Mouse (Mus musculus) splenic B cell, adult 2 months (primary cell): ENCODE measurements around the gene Arid3c.

ENCODE experiments used
- DNase-seq: peaks from one replicate; pipeline ENCODE4 v3.0.0-alpha.2; 2011; ENCODE audit warnings: low read depth, low spot score
- H3K27me3 ChIP-seq: 2 replicates; pipeline ENCODE4 v1.6.1; 2012; ENCODE audit warnings: mild to moderate bottlenecking, low read length, moderate library complexity, mixed read lengths; ENCODE audit not compliant: control insufficient read depth, poor library complexity, insufficient read depth, severe bottlenecking
- H3K36me3 ChIP-seq: 2 replicates; pipeline ENCODE4 v1.6.1; 2012; ENCODE audit warnings: mild to moderate bottlenecking, low read length, moderate library complexity, mixed read lengths; ENCODE audit not compliant: control insufficient read depth, poor library complexity, insufficient read depth, severe bottlenecking

Gene Arid3c

DNA sequence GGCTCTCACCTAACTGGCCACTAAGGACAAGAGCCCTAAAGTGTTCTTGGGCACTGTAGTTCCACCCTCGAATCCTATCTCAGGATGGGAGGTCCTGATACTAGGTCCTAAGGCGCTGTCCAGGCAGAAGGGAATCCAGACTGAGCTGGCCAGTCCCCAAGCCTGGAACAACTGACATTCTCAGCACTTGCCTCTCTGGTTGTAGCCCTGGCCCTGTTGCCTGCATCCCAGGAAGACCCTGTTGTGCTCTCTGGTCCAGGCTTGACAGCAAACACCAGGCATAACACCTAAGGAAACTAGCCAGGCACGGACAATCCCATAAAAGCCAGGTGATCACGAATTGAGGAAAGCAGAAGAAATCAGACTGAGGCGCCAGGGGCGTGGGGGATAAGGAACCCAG, 48.2 kb downstream of the Arid3c start:
- Histone ChIP-seq H3K36me3 (no peaks in the 10 kb centered on the region), H3K27me3 (no peaks in the 10 kb centered on the region)
- DNase-seq: no peak

- DNase-seq: no peak
- Histone ChIP-seq H3K27me3 (no peaks in the 10 kb centered on the region), H3K36me3 (no peaks in the 10 kb centered on the region)
These were observed 49.0 kb downstream of the Arid3c start for GRCm38 (mm10) chr4:41681947-41682346.

DNA sequence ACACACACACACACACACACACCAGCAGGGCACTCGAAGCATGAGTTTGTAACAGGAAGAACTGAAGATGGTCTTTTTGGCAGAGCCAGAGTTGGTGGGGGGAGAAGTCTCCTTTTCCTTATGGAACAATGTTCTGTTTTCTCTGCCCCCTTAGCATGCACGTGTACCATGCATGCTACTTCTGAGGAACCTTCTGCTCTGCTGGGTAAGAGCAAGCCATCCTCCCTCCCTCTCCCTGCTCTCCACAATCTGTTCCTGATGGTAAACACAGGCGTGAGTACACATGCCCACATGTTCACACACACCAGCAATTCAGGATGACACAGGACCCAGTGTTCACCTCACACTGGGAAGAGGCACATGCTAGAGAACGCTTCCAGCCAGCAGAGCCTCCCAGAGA, 49.8 kb downstream of the Arid3c start:
- no peaks in the 10 kb centered on the region for H3K36me3 ChIP-seq
- DNase-seq: no peak
- no peaks in the 10 kb centered on the region for H3K27me3 ChIP-seq

DNA sequence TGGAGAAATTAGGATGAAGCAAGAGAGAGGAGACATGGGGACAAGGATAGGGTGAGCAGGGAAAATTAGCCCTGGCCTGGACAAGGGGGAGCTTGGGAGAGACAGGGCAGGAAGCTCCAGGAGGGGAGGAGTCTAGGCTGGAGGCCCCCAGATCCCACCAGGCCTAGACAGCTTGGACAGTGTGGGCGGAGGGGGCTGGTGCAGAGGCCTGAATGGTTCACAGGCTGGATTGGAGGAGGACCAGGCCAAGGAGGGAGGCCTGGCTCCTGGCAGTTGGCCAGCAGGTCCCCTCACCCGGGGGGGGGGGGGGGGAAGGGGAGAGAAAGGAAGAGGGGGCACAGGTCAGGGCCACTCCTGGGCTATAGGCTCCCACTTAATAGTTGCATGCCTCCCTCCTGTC, 51.7 kb downstream of the Arid3c start:
- no peak for DNase-seq
- no peaks in the 10 kb centered on the region for H3K36me3 ChIP-seq
- no peaks in the 10 kb centered on the region for H3K27me3 ChIP-seq

GRCm38 (mm10) chr4:41678863-41679262, 52.1 kb downstream of the Arid3c start:
- H3K36me3 ChIP-seq: no peaks in the 10 kb centered on the region
- H3K27me3 ChIP-seq: no peaks in the 10 kb centered on the region
- no peak for DNase-seq

- DNase-seq: no peak
- Histone ChIP-seq H3K27me3 (no peaks in the 10 kb centered on the region), H3K36me3 (no peaks in the 10 kb centered on the region)
These were observed 53.8 kb downstream of the Arid3c start for GRCm38 (mm10) chr4:41677006-41677629.

- no peak for DNase-seq
- Histone ChIP-seq H3K36me3 (no peaks in the 10 kb centered on the region), H3K27me3 (no peaks in the 10 kb centered on the region)
These were observed 54.5 kb downstream of the Arid3c start for GRCm38 (mm10) chr4:41676248-41677005.
